Mouse (Mus musculus) ES-E14 (cell line): Measurements from ENCODE around the gene St8sia6.

Experiments
- HCFC1 ChIP-seq: IDR thresholded peaks from 2 replicates; pipeline ENCODE4 v1.6.1; 2012; ENCODE audit warnings: low read length, inconsistent platforms, borderline replicate concordance; ENCODE audit not compliant: insufficient read depth
- MAFK ChIP-seq: IDR thresholded peaks from 2 replicates; pipeline ENCODE4 v1.6.1; 2014; ENCODE audit warnings: mild to moderate bottlenecking, low read depth, low read length, inconsistent platforms; ENCODE audit not compliant: insufficient read depth
- ZC3H11A ChIP-seq: IDR thresholded peaks from 2 replicates; pipeline ENCODE4 v1.6.1; 2012; ENCODE audit warnings: low read depth, mild to moderate bottlenecking, inconsistent platforms, low read length, borderline replicate concordance
- ZNF384 ChIP-seq: IDR thresholded peaks from 2 replicates; pipeline ENCODE4 v1.6.1; 2012; ENCODE audit warnings: low read depth, low read length, inconsistent platforms

- TF ChIP-seq ZC3H11A (no peak), HCFC1 (no peak), ZNF384 (no peak), MAFK (no peak)
Measured at GRCm38 (mm10) chr2:13694417-13694816, 99.4 kb downstream of the St8sia6 start.
